Mouse (Mus musculus) thymus, adult 2 months (tissue): ENCODE results near the gene Ntf3. TPM values are rescaled to one million over a fixed set of nuclear protein-coding genes. Genes with fewer than 3 reads are reported as not detected.

Experiments
- DNase-seq: peaks from one replicate; pipeline ENCODE4 v3.0.0; 2021
- H3K27ac ChIP-seq: fragments of 200-500 bp; 2 replicates; pipeline ENCODE4 v1.5.1; 2012; ENCODE audit warnings: low read length, control low read depth; ENCODE audit not compliant: control insufficient read depth, insufficient read depth
- H3K27me3 ChIP-seq: fragments of 200-500 bp; 2 replicates; pipeline ENCODE4 v1.6.1; 2012; ENCODE audit warnings: mild to moderate bottlenecking, low read length, moderate library complexity, mixed read lengths; ENCODE audit not compliant: control insufficient read depth, insufficient read depth
- H3K36me3 ChIP-seq: fragments of 200-500 bp; 2 replicates; pipeline ENCODE4 v1.6.1; 2012; ENCODE audit warnings: mild to moderate bottlenecking, low read length, moderate library complexity; ENCODE audit not compliant: control insufficient read depth, insufficient read depth
- H3K4me1 ChIP-seq: fragments of 200-500 bp; replicated peaks from 2 replicates; pipeline ENCODE4 v1.6.1; 2012; ENCODE audit warnings: low read length; ENCODE audit not compliant: control insufficient read depth, insufficient read depth
- H3K4me3 ChIP-seq: fragments of 200-500 bp; 2 replicates; pipeline ENCODE4 v1.5.1; 2012; ENCODE audit warnings: mild to moderate bottlenecking, low read length, control low read depth, moderate library complexity; ENCODE audit not compliant: control insufficient read depth, insufficient read depth
- CTCF ChIP-seq: fragments of 200-500 bp; IDR thresholded peaks from 2 replicates; pipeline ENCODE4 v1.5.1; 2012; ENCODE audit warnings: mild to moderate bottlenecking, control low read depth, low read length, moderate library complexity, borderline replicate concordance; ENCODE audit not compliant: control insufficient read depth, poor library complexity, insufficient read depth; ENCODE audit errors: extremely low read depth
- POLR2A ChIP-seq: fragments of 200-500 bp; IDR thresholded peaks from 2 replicates; pipeline ENCODE4 v1.6.1; 2012; ENCODE audit warnings: mild to moderate bottlenecking, low read length, control low read depth, moderate library complexity; ENCODE audit not compliant: control insufficient read depth, poor library complexity, insufficient read depth; ENCODE audit errors: extremely low read depth
- whole genome bisulfite sequencing: fragments of 180-500 bp; shearing (Covaris S2); methylation state at CpG from one replicate; pipeline ENCODE4 v1.1.7; 2018; 5-methylcytosine and 5-hydroxymethylcytosine counted together
- polyA plus RNA-seq: library from polyadenylated mRNA; depleted of rRNA; stranded (reverse); fragments of >200 nt; gene quantifications from 2 replicates; pipeline ENCODE4 v1.2.3, GENCODE M21; 2012

Ntf3 gene
- polyA plus RNA-seq, 1 experiment, result 0.40 TPM

DNA sequence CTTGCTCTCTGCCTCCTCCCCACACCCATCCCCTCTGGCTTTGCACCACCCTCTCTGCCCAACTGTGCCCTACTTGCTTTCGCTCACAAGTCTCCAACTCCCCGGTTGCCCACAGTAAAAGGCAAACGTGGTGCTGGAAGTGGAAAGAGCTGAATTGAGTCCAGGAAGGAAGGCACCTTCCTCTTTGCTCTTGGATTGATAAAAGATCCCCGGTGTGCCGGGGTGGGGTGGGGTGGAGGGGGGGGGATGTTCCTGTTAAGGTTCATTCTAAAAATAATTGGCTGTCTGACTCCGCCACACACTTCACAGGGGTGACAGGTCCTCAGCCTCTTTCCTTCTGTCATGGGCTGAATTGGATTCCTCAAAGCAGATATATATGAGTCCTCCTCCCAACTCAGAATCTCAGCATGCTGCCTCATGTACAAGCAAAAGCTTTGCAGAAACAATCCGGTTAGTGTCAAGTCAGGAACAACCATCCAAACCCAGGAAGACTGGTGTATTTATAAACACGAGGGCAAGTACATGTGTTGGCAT is 24.6 kb downstream of the Ntf3 start:
- TF ChIP-seq POLR2A (no peak), CTCF (no peak)
- Histone ChIP-seq H3K27ac (no peak overlapping the region), H3K36me3 (no peaks in the 10 kb centered on the region), H3K4me1 (no peaks in the 10 kb centered on the region), H3K4me3 (no peak overlapping the region), H3K27me3 (no peaks in the 10 kb centered on the region)
- DNase-seq, result no peak
- 43% methylated on average over 8 of the region's 8 CpGs for WGBS

DNA sequence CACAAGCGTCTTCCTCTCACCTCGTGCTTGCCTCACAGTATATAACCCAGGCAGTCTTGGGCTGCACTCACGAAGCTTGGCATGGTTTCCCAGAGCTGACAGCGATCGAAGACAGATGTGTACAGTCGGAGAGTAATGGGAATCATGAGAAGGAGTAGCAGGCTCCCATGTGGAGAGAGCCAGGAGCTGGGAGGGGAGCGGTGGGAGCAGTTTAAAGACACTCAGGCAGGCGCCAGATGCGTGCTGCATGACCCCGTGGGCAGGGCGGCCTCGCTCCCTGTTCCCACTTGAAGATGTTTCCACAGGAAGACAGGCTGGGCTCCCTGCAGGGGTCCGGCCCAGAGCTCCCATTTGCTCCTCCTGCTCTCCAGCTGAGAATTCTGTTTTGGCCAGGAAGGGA is 25.2 kb downstream of the Ntf3 start:
- TF ChIP-seq CTCF (no peak), POLR2A (no peak)
- no peak for DNase-seq
- H3K27ac ChIP-seq, result no peak overlapping the region
- 67% methylated on average over 13 of the region's 13 CpGs for WGBS
- H3K4me3 ChIP-seq, result no peak overlapping the region
- H3K27me3 ChIP-seq, result no peaks in the 10 kb centered on the region
- no peaks in the 10 kb centered on the region for H3K4me1 ChIP-seq
- no peaks in the 10 kb centered on the region for H3K36me3 ChIP-seq

DNA sequence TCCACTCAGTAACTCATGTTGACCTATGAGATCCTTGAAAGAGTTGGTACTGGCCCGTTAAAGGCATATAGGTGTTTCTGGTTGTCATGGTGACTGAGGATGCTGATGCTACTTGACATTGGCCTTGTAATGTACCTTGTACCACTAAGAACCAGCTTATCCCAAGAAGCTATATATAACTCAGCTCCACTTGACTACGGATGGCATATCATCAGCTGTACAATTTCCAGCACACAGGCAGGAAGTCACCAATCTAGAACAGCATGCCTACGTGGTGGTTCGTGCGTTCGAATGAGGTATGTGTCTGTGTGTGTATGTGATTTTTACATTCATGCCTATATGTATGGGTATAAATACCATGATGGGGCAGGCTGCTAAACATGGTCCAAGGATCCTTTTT is 25.7 kb downstream of the Ntf3 start:
- Histone ChIP-seq H3K4me3 (no peak overlapping the region), H3K27ac (no peak overlapping the region), H3K4me1 (no peaks in the 10 kb centered on the region), H3K36me3 (no peaks in the 10 kb centered on the region), H3K27me3 (no peaks in the 10 kb centered on the region)
- 77% methylated on average over 6 of the region's 6 CpGs for WGBS
- TF ChIP-seq CTCF (no peak), POLR2A (no peak)
- DNase-seq, result no peak

DNA sequence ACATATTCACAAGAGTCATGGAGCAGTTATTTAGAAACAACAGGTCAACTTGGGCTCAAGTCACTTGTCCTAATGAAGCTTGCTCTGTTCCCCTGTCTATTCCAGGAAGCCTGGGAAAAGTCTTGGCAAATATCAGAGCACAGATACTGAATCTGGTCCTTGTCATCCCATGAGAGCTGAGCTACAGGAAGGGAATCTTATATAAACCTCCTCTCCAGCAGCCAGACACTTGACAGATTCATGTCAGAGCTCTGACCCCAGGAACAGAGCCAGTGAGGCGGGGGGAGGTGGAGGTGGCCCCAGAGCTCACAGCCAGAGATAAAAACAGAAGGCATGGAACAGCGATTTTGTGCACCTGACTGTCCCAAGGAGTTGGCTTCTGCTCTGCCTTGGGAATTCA is 26.3 kb downstream of the Ntf3 start:
- DNase-seq, result no peak
- Histone ChIP-seq H3K36me3 (no peaks in the 10 kb centered on the region), H3K27me3 (no peaks in the 10 kb centered on the region), H3K27ac (no peak overlapping the region), H3K4me3 (no peak overlapping the region), H3K4me1 (no peaks in the 10 kb centered on the region)
- 87% methylated on average over 2 of the region's 2 CpGs for WGBS
- no peak for TF ChIP-seq CTCF
- no peak for TF ChIP-seq POLR2A

DNA sequence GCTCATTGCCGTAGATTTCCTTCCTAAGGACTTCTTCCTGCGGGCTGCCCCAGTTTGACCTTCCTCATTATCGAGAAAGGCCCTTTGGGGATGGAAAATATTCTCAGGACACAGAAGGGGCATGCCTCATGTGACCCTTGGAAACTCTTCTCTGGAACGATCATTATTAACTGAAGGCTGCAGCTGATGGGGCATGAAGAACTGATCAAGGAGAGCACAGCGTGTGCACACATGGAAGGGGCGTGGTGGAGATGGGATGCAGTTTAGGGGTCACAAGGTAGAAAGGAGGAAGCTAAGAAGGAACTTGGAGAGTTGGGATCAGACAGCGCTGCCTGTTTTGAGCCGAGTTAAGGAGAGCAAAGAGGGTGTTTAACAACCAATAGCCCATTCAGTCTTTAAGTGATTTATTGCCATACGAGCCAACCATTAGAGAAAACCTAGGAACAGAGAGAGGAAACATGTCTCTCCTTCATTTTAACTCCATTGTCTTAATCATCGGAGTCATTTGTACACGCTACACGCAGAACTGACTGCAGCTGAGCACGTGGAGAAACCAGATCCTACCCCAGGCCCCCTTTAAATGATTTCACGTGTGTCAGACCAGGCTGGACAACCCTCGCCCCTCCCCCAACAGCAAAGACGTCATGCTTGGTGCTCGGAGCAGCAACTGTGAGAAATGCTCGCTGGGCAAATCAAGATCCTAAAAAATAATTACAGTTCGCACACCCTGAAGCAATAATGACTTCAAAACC is 32.4 kb downstream of the Ntf3 start:
- Histone ChIP-seq H3K4me1 (no peaks in the 10 kb centered on the region), H3K4me3 (no peak overlapping the region), H3K27ac (no peak overlapping the region), H3K36me3 (no peaks in the 10 kb centered on the region), H3K27me3 (no peaks in the 10 kb centered on the region)
- TF ChIP-seq POLR2A, result no peak
- TF ChIP-seq CTCF, result no peak
- WGBS, result 68% methylated on average over 19 of the region's 19 CpGs
- DNase-seq, result no peak

DNA sequence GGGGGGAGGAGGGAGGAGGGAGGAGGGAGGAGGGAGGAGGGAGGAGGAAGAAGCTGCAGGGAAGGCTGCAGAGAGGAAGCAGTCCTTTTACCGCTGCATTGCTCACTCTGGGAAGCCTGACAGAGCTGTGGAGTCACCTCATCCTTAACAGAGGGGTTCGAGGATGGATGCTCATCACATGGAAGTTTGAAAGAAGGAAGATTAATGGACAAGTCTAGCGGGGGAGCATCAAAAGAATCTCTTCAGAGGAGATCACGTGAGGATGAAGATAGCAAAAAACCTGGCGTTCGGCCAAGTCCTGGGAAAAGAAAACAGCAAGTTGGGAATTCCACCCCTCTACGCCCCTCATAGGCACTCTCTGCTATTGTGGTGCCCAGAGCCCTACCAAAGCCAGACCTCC is 38.5 kb downstream of the Ntf3 start:
- WGBS, result 80% methylated on average over 7 of the region's 7 CpGs
- H3K4me1 ChIP-seq, result no peaks in the 10 kb centered on the region
- no peaks in the 10 kb centered on the region for H3K36me3 ChIP-seq
- no peak for DNase-seq
- no peak for TF ChIP-seq POLR2A
- H3K4me3 ChIP-seq, result no peak overlapping the region
- H3K27me3 ChIP-seq, result no peaks in the 10 kb centered on the region
- no peak overlapping the region for H3K27ac ChIP-seq

DNA sequence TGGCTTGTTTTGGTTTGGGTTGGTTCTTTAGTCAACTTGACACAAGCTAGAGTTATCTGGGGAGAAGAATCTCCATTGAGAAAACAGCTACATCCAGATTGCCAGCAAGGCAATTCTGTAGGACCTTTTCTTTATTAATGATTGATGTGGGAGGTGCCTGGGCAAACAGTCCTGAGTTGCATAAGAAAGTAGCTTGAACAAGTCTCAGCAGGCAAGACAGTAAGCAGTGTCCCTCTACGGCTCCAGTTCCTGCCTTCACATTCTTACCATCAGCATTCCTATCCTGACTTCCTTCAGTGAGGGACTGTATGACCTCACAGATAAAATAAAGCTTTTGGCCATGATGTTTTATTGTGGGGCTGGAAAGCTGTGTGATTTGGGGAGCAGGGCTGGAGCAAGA is 48.5 kb downstream of the Ntf3 start:
- no peaks in the 10 kb centered on the region for H3K4me1 ChIP-seq
- WGBS, result 82% methylated on average over 1 of the region's 1 CpGs

More for the DNA sequence above, 48.5 kb downstream of the Ntf3 start:
- Histone ChIP-seq H3K4me3 (no peak overlapping the region), H3K27ac (no peak overlapping the region), H3K27me3 (no peaks in the 10 kb centered on the region), H3K36me3 (no peaks in the 10 kb centered on the region)
- DNase-seq, result no peak
- TF ChIP-seq CTCF, result no peak
- TF ChIP-seq POLR2A, result no peak
